Mouse (Mus musculus) embryonic stem cell, embryonic (primary cell): ENCODE measurements at regions not wholly inside any gene's neighbourhood (a gene's known extent, or its start where the extent isn't known, plus 50 kb on each side); places are given as distances from the start of the nearest gene placed in this dataset.

Experiments
- CTCF ChIA-PET, 4 experiments: fragments of 300-600 bp in 2 of 4; fragments of 350-600 bp in 2 of 4; sonication (Branson Sonifier 250); formaldehyde crosslinking; loops; one replicate each; lab custom pipeline; 2022; ENCODE audit warnings: inconsistent platforms in 2 of 4; lab: Charles Lee
- POLR2A ChIA-PET, 4 experiments: fragments of 300-600 bp in 2 of 4; fragments of 350-600 bp in 2 of 4; sonication (Branson Sonifier 250); formaldehyde crosslinking; loops; one replicate each; lab custom pipeline; 2022; ENCODE audit warnings: antibody characterized with exemption in 4 of 4, inconsistent platforms in 1 of 4; lab: Charles Lee

- CTCF ChIA-PET = no interaction called here
- POLR2A ChIA-PET = no interaction called here
Measured at GRCm38 (mm10) chr16:74984207-74984606, 572.6 kb upstream of the Robo2 start.

- CTCF ChIA-PET = no interaction called here
- POLR2A ChIA-PET = no interaction called here
Measured at GRCm38 (mm10) chr16:74966099-74966498, 554.5 kb upstream of the Robo2 start.

GRCm38 (mm10) chr16:74929739-74930138, 518.1 kb upstream of the Robo2 start:
- POLR2A ChIA-PET = interaction anchor here in 1 of 4 experiments (0.6 kb wide), 1 partner anchor 340 kb away, joined by 3 read pairs; no protein-coding TSS in a partner anchor
- CTCF ChIA-PET = no interaction called here

- ChIA-PET CTCF (interaction anchor here in 1 of 4 experiments (1.0 kb wide), 1 partner anchor 267 kb away, joined by 4 read pairs; no protein-coding TSS in a partner anchor), POLR2A (no interaction called here)
Measured at GRCm38 (mm10) chr16:74900835-74901234, 489.2 kb upstream of the Robo2 start.

- ChIA-PET POLR2A (no interaction called here), CTCF (no interaction called here)
Measured at GRCm38 (mm10) chr16:74887724-74888123, 476.1 kb upstream of the Robo2 start.

GRCm38 (mm10) chr16:74878603-74879002, 467.0 kb upstream of the Robo2 start:
- CTCF ChIA-PET = no interaction called here
- POLR2A ChIA-PET = no interaction called here

- POLR2A ChIA-PET = no interaction called here
- CTCF ChIA-PET = no interaction called here
Measured at GRCm38 (mm10) chr16:74873756-74874155, 462.1 kb upstream of the Robo2 start.

- ChIA-PET CTCF (interaction anchor here in 1 of 4 experiments (1.5 kb wide), 1 partner anchor 18 kb away, joined by 7 read pairs; no protein-coding TSS in a partner anchor), POLR2A (no interaction called here)
Measured at GRCm38 (mm10) chr16:74857752-74858151, 446.1 kb upstream of the Robo2 start.

GRCm38 (mm10) chr16:74840006-74840405, 428.4 kb upstream of the Robo2 start:
- CTCF ChIA-PET = interaction anchor here in 2 of 4 experiments (0.6 to 1.8 kb wide), 3 partner anchors 18 to 522 kb away, joined by 3 to 7 read pairs (median 4); no protein-coding TSS in a partner anchor
- POLR2A ChIA-PET = no interaction called here

- ChIA-PET CTCF (no interaction called here), POLR2A (no interaction called here)
Measured at GRCm38 (mm10) chr16:74814386-74814785, 402.8 kb upstream of the Robo2 start.

- CTCF ChIA-PET = no interaction called here
- POLR2A ChIA-PET = interaction anchor here in 1 of 4 experiments (0.7 kb wide), 1 partner anchor 181 kb away, joined by 3 read pairs; no protein-coding TSS in a partner anchor
Measured at GRCm38 (mm10) chr16:74809154-74809825, 397.7 kb upstream of the Robo2 start.

GRCm38 (mm10) chr16:74806775-74807174, 395.1 kb upstream of the Robo2 start:
- POLR2A ChIA-PET = no interaction called here
- CTCF ChIA-PET = no interaction called here

- POLR2A ChIA-PET = no interaction called here
Measured at GRCm38 (mm10) chr16:74801296-74801695, 389.7 kb upstream of the Robo2 start.

GRCm38 (mm10) chr16:74796303-74796653, 384.7 kb upstream of the Robo2 start:
- ChIA-PET POLR2A (no interaction called here), CTCF (no interaction called here)

More at GRCm38 (mm10) chr16:74801296-74801695, 389.7 kb upstream of the Robo2 start:
- CTCF ChIA-PET = interaction anchor here in 3 of 4 experiments (0.5 to 1.1 kb wide), 4 partner anchors 11 to 329 kb away, joined by 3 read pairs; no protein-coding TSS in a partner anchor

GRCm38 (mm10) chr16:74795360-74796302, 384.0 kb upstream of the Robo2 start:
- POLR2A ChIA-PET = interaction anchor here in 1 of 4 experiments (0.6 kb wide), 1 partner anchor 561 kb away, joined by 14 read pairs; no protein-coding TSS in a partner anchor

GRCm38 (mm10) chr16:74785365-74786119, 373.9 kb upstream of the Robo2 start:
- POLR2A ChIA-PET = no interaction called here
- CTCF ChIA-PET = no interaction called here

More at GRCm38 (mm10) chr16:74795360-74796302, 384.0 kb upstream of the Robo2 start:
- CTCF ChIA-PET = no interaction called here

- CTCF ChIA-PET = no interaction called here
- POLR2A ChIA-PET = no interaction called here
Measured at GRCm38 (mm10) chr16:74780388-74780787, 368.8 kb upstream of the Robo2 start.

GRCm38 (mm10) chr16:74768264-74768663, 356.6 kb upstream of the Robo2 start:
- ChIA-PET CTCF (no interaction called here), POLR2A (no interaction called here)

GRCm38 (mm10) chr16:74756720-74757345, 345.2 kb upstream of the Robo2 start:
- ChIA-PET POLR2A (no interaction called here), CTCF (no interaction called here)
